Mouse (Mus musculus) layer of hippocampus, postnatal 36 days (tissue): ENCODE measurements around the gene Oxct2b. TPM values are rescaled to one million over a fixed set of nuclear protein-coding genes. Genes with fewer than 3 reads are reported as not detected.
A peak's percentile ranks its signal among the peaks of the same experiment; 100 is the strongest.
"Not testable (repeated sequence)": the region's sequence is repeated elsewhere in the genome, so short reads cannot be mapped to it uniquely, and the experiment has no call there.

ENCODE experiments used
- DNase-seq, 2 experiments: peaks; one replicate each; pipeline ENCODE4 v3.0.0; 2022
- total RNA-seq, 2 experiments: library from RNA; stranded (reverse); gene quantifications; 2 replicates each; pipeline ENCODE4 v1.2.3; 2021

Gene Oxct2b
- total RNA-seq: not detected

DNA sequence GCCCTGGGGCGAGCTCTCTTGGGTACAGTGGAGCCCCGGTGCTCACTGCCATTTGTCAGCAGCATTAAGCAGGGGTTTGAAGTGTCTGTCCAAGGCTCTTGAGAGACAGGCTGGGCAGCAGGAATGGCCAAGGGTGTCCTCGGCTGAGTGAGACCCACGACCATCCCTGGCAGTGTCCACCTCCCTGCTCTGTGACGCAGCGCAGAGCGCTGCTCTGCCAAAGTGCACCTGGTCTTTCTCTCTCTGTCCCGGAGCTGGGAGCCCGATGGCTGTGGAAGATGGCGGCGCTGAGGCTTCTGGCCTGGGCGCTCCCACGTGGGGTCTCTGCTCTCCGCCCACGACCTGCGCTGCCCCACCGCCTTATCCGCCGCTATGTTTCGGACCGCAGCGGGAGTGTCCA, at the start of gene Oxct2b:
TSS of gene Oxct2b (plus strand) at position 256 of the 400 bp plus-strand sequence.
- no peak for DNase-seq

DNA sequence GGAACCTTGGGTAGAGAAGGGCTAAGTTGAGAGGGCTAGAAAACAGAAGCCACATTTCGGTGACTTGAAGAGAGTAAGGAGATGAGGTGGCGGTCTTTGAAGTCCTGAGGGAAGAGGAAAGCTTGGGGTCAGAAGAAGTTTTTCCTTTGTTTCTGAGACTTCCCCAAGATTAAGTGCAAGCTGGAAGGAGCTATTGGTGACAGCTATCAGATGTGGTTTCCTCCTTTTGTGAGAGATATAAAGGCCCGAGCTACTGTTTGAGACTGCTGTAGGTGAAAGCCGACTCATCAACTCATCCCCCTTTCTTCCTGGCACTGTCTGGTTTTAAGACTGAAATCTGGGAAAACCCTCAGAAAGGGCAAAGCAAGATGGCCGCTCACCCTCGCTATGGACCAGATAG, 47.4 kb upstream of the Oxct2b start:
- DNase-seq: no peak

DNA sequence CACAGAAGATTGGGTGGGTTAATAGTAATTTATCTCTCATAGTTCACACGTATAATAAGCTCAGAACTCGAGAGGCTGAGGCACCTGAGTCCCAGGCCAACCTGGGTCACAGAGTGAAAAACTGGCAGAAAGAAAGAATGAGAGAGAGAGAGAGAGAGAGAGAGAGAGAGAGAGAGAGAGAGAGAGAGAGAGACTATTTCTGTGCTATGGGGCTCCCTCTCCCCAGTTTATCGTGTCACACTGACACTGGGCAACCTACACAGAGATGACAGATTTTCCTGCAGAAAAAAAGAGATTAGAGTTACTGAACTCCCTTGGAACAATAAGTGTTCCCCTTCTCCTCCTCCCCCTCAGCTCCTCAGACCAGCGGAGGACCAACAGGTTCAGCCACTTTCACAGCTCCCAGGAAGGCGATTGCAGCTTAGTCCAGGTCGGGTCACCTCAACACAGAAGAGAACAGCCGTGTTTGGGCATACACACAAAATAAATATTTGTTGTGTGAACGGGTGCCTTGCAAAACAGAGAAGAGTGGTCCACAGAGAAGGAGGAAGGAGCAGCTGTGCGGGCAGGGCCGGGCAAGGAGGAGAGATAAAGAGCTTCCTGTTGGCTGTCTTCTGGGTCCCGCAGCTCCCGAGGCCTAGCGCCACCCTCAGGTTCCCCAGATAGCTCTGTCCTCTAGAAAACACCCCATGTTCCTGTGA, 44.6 kb upstream of the Oxct2b start:
- no peak for DNase-seq

DNA sequence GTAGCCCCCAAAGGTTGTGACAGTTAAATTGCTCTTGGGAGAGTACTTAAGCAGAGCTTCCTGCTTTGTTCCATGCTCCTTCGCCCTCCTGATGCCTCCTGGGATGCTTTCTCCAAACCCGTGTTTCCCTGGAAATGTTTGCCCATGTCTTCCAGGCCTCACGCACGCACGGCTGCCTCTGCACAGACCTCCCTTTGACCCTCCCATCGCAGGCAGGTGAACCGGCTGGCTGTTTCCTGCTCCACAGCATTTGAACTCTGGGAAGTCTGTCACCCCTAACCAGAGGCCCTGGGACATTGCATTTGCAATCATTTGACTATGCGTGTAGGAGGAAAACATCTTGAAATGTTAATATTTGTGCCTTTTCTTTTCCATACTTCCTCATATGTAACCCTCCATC, 39.1 kb upstream of the Oxct2b start:
- DNase-seq: no peak

DNA sequence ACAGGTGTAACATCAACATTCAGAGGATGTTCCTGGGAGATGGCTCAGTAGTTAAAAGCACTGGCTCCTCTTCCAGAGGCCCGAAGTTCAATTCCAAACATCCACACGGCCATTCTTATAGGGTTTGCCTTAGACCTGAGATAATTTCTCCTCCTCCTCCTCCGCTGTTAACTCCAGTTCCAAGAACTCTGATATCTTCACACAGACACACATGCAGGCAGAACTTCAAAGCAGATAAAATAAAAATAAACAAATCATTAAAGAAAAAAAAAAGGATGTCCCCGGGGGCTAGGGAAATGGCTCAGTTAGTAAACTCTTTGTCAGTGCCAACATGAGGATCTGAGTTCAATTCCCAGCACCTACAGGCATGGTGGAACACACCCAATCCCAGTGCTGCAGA, 37.8 kb upstream of the Oxct2b start:
- DNase-seq: no peak

DNA sequence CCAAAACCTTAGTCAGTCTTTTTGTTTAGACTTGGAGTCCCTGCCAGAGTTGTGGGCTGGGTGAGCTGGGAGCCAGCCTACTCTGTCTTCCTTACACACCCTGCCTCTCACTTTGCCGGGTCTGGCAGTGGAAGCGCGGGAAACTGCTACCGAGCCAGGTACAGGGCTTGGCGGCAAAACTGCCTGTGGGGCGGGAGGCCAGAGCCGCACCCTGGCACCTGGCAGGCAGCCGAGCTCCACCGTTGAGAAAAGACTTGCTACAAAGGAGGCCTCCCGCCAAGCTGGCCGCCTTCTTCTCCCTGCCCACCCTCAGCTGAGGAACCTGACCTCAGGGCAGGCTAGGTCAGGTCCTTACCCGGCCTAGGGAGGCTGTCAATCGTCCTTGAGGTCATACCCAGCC, 35.3 kb upstream of the Oxct2b start:
- DNase-seq: no peak

DNA sequence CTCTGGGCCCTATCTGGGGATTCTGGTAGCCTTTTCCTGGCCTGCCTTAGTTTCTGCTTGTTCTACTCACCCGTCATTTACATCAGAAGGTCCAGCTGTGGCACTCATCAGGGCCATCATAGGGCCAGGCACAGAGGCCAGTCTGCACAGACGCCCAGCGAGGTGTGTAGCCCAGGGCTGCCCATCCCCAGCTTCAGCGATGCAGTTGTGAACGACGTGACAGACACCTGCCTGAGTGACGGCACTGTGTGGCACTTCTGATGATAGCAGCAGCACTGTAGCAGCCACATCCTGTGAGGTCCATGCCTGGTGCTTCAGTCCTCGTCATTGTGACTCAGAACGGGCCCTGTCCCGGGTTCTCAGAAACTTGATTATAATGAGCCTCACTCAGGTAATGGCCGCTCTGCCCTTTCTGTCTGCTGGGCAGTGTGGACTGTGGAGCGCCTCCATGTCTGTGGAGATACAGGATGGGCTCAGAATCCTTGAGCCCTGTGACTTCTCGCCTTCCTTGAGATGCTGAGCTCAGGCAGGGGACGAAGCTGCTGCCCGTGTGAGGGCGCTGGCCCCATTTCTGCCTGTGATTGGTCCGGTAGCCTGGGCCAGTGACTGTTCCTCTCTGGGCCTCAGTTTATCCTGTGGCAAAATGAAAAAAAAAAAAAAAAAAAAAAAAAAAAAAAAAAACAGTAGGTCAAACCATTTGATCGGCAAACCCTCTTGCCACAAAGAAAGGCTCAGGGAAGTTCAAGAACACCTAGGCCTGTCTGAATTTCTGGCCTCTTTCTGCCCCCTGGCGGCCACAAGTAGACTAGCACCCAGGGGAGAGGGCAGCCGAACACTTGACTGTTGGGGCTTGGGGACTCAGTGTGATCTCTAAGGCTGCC, 33.5 kb upstream of the Oxct2b start:
- peak; percentile 40 to 65 for DNase-seq

DNA sequence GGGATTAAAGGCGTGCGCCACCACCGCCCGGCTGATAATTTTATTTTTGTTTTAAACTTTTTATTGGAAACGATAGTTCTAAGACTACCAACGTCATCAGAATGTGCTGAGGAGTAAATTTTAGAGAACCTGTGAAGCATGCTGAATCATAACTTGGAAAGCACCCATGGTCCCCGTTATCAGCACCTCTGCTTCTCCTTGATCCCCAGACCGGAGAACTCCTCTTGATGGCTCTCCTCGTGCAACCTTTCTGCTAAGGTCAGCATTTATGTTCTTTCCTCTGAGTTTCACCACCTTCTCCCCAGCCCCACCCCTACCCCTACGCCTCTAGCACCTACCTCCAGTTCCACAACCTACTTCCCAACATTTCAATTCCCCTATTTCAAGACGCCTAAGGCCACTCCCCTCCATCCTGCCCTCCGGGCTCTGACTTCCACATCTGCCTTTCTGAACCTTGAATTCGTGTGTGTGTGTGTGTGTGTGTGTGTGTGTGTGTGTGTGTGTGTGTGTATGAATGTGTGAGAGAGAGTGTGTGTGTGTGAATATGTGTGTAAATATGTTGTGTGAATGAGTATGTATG, 32.7 kb upstream of the Oxct2b start:
- DNase-seq: no peak

DNA sequence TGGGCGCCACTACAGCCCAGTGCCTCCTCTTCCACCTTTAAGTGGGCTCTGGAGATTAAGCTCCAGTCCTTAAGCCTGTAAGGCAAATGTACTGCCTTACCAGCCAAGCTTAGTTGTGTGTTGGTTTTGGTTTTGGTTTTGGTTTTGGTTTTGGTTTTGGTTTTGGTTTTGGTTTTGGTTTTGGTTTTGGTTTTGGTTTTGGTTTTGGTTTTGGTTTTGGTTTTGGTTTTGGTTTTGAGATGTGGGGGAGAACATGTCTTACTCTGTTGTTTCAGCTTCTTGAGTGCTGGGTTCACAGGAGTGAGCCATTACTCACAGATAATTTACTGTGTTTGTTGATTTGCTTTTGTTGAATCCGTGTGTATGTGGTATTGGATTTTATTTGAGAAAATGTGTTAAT, 30.8 kb upstream of the Oxct2b start:
- no peak for DNase-seq

DNA sequence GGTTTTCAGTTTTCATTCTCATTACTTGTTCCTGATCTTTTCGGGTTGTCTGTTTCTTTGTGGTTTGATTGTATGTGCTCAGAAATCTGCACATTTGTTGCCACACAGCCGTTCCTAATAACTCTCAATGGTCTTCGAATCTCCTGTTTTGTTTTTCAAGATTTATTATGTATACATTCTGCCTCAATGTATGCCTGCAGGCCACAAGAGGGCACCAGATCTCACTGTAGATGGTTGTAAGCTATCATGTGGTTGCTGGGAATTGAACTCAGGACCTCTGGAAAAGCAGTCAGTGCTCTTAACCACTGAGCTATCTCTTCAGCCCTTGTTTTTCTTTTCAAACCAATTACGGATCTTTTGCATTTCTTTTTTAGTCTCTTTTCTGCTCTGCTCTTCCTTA, 29.7 kb upstream of the Oxct2b start:
- no peak for DNase-seq

DNA sequence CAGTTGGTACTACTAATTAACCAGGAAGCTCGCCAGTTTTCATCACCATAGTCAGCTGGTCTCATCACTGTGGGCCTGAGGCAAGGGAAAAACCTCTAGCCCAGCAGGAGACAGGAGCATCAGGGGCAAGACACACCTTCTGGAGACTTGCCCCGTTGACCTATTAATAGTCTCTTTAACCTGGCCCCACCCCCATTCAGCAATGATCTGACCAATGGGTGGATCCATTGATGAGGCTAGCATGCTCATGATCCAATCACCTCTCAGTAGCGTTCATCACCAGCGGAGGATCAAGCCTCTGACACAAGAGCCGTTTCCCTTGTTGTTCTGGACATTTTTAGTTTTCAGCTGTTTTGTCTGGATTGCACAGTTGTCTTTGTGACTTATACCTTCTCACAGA, 23.4 kb upstream of the Oxct2b start:
- no peak for DNase-seq

DNA sequence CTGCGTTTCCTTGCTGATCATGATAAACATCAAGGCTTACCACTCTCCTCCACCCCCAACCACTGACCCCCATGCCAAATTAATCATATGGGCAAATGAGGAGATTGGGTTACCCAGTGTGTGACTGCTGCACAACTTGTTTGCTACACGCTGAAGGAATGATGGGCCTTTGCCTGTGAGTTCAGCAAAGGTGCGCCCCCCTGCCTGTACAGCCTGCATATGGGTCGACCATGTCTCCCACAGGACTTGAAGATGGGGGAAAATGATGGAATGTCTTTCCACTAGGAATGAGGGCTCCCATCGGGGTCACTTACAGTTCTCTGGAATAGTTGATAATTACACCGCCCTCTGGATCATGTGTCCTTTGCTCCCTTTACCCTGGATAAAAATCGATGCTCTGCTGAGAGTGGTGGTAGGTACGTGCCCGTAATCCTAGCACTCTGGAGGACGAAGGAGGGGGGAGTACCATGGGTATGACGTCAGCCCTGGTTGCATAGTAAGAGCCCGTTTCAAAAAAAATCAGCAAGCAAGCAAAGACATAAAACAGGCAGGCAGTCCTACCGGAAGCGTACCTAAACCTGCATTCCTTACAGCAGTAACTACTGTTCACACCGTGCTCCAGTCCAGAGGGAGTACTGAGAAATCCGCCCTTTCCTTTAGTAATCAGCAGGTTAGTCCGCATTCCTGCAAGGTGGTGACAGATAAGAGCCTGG, 22.8 kb upstream of the Oxct2b start:
- no peak for DNase-seq

DNA sequence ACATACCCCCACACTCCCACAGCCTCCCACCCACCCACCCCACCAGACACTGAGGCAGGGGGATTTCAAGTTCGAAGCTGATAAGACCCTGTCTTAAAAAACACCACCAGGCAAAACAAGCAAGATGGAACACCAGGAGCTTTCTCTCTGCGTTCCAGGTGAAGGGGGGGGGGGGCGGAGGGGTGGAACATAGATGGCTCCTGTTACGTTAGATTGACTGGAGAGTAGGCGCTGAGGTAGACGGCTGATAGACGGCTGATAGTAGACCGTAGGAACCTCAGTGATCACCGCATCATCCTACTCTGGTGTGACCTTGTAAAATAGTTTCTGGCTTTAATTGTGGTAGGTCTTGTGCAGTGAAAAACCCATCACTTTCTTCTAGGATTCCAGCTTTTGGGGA, 22.2 kb upstream of the Oxct2b start:
- DNase-seq: no peak

DNA sequence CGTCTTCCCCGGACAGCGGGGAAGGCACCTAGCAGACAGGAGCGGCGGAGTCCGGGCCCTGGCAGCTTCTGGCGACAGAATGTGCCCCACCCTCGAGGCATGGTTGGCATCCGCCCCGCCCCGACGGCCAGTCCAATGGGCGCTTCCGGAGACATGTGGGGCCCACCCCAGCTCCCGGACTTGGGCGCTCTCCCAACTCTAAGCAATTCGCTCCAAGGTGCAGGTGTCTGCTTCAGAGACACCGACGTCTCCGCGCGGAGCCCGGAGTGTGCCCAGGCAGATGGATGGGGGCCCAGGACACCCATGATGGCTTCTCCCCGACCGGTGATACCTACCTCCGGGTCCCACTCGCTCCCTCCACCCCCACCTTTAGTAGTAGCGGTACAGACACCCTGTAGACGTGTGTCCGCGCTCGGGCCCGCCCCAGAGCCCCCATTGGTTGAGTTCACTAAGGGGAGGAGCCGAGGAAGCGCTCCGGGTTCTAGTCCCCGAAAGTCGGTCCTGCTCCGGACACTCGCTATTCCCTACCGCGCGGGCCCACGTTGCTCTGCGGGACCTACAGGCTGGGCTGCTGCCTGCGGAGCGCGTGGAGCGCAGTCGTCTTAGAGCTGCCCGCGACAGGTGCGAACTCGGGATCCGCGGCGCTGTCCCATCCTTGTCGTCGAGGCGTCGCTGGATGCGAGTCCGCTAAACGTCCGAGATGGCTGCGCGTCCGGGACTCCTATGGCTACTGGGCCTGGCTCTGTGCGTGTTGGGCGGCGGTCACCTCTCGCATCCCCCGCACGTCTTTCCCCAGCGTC, 11.2 kb upstream of the Oxct2b start, which contains the start of gene Bmp8b:
TSS of gene Bmp8b (plus strand) at position 515 of the 800 bp plus-strand sequence.
- no peak for DNase-seq

DNA sequence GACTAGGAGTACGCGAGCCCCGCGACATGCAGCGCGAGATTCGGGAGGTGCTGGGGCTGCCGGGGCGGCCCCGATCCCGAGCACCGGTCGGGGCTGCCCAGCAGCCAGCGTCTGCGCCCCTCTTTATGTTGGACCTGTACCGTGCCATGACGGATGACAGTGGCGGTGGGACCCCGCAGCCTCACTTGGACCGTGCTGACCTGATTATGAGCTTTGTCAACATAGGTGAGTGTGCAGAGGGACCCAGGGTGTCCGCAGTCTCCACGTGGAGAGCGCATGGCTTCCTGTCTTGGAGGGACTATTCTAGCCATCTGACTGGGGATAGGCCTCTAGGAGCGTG, 10.6 kb upstream of the Oxct2b start:
- no peak for DNase-seq

DNA sequence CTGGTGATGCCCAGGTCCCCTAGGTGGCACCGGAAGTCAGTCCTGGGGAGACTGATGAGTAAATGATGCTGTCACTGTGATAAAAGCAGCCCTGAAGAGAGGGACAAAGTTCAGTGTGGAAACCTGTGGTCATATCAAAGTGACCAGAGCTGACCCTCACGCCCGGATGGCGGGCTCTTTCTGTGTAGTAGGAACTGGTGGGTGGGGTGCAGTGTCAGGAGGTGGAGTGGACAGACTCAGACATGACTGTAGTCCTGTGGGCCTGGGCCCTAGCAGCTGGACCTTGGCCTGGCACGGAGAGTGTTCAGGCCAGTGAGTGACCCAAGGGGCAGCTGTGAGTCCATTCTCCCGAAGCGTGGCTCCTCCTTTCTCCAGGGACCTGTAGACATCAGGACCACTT, 10.1 kb upstream of the Oxct2b start:
- not testable (repeated sequence) for DNase-seq

DNA sequence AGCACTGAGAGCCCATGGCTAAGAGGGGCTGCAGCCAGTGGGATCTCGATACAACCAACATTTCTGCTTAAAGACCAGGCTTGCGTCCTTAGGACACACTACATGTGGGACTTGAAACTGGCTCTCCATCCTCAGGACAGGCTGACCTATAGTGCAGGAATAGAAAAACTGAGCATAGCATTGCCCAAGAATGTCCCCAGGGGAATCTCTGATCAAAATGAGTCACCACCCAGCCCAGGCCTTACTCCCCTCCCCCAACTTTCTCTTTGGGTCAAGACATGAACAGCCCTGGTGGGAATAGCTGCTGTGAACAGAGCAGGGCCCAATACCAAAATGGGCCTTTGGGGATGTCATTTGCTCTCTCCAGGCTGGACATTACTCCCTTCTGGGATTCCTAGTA, 9.2 kb upstream of the Oxct2b start:
- no peak for DNase-seq

DNA sequence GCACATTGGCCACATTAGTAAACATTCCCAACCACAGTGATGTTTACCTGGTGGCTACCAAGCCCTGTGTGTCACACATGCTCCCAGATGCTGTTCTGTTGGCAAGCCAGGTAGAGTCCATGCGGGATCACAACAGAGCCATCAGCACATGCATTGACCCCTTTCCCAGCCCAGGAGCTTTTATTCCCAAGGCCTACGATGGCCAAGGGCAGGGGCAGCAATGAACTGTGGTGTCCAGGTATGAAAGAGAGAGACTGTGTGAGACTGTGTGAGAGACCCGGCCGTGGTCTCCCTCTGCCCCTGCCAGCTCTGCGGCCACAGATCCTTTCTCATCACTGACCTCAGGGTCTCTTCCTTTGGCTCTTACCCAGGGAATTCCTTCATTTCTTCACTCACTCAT, 8.0 kb upstream of the Oxct2b start:
- no peak for DNase-seq

DNA sequence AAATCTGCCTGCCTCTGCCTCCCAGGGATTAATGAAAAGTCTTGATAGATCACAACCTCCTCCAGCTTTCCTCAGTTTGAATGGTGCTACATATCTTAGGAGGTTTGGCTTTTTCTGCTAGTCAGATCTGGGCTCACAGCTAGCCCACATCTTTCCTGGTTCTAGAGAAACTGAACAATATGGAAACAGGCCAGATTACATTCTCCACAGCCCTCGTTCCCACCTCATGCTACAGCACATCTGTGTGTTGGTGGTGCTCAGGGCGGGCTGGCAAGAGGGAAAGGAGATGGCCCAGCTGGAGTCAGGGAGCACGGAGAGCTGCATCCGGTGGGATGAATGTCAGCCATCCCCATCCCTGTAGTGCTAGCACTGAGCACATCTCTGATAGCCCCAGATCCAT, 5.3 kb upstream of the Oxct2b start:
- DNase-seq: no peak

DNA sequence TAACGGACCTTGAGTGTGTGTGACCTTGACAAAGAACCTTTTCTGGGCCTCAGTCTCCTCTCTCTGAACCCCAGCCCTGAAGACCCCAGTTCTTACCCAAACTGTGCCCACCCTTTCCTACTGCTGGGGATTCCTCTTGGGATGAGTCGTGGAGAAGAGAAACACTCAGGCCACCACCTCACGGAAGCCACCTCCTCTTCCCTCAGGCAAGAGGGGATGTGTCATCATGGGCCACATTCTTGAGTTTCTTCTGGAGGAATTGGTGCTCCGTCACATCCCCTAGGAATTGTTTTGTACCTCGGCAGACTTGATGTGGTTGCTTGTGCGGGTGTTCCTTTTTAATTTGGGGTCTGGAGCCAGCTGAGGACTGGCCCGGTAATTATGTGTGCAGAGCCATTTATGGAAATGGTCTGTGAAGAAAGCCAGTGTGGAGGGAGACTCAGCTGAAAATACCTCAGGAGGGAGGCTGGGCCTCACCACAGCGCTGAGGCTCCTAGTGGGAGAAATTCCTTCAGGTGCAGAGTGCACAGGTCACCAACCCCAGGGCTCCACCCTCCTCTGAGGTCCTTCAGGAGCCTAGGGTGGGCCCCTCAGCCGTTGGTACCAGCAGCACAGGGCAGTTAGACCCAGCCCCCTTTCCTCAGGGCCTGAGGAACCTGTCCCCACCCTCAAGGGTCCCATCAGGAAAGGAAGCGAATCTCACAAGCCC, 4.6 kb upstream of the Oxct2b start:
- DNase-seq: not testable (repeated sequence)

DNA sequence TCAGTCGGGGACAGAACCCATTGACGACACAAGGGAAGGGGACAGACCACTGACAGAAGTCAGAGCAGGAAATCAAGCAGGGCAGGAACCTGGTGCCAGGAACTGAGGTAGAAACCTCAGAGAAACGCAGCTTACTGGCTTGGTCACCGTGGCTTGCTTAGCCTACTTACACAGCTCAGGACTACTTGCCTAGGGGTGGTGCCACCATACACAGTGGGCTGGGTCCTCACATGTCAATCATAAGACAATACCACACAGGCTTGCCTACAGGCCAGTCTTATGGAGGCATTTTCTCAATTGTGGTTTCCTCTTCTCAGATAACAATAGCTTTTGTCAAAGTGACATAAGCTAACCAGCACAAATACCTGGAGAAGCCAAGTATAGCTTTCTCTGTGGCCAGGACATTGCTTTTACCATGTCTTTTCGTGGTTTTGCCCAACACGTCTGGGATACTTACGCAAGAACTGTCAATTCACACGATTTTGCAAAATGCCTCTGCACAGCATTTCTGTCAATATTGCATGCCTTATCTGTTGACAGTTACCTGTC, 3.8 kb upstream of the Oxct2b start:
- no peak for DNase-seq
